Mouse (Mus musculus): ENCODE data around the gene Npepps. TPM values are rescaled to one million over a fixed set of nuclear protein-coding genes. Genes with fewer than 3 reads are reported as not detected.

Gene Npepps
- polyA plus RNA-seq, 1 experiment, result not detected

DNA sequence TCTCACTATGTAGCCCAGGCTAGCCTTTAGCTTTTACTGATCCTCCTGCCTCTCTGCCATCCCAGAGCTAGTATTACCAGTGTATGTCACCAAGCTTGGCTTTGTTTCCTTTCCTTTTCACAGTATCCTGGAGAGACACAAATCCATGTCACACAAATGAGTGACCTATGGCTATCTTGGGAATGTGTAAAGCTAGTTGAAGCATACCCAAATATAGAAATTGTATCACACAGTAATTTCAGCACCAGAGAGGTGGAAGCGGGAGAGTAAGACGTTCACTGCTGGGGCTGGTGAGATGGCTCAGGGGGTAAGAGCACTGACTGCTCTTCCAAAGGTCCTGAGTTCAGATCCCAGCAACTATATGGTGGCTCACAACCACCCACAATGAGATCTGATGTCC is 19.5 kb upstream of the Npepps start:
- H3K27ac ChIP-seq (ENCODE audit: insufficient read depth, low read depth, low read length), result no peak overlapping the region
- no peak for TF ChIP-seq CTCF (IDR thresholded peaks at IDR 0.05; ENCODE audit: insufficient read depth, low read depth, low read length)
- TF ChIP-seq POLR2A (IDR thresholded peaks at IDR 0.05; ENCODE audit: insufficient read depth, low read depth, low read length), result no peak
- no peak overlapping the region for H3K4me3 ChIP-seq (ENCODE audit: insufficient read depth, low read depth, low read length)
- WGBS, result 96% methylated on average over 2 of the region's 2 CpGs
- H3K4me1 ChIP-seq (ENCODE audit: control insufficient read depth, insufficient read depth, low read length), result peaks cover 6% of the 10 kb centered on the region; the same call in 1 of the 2 replicates

DNA sequence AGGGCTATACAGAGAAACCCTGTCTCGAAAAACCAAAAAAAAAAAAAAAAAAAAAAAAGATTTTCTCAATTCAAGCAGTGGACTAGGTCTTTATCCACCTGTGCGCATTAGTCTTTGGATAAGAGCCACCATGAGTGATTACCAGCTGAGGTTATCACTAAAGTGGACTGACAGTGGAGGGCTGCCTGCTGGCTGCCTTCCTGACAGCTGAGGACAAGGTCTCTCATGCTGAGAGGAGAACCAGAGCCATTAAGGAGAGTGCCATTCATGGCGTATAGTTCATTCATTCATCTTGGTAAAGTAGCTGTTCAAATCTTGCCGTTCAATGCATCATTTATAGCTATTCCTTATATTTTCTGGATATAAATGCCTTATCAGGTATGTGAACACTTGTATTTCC is 16.1 kb upstream of the Npepps start:
- Histone ChIP-seq H3K27ac (ENCODE audit: insufficient read depth, low read depth, low read length) (no peak overlapping the region), H3K4me1 (ENCODE audit: control insufficient read depth, insufficient read depth, low read length) (0 out of 2 replicates have a peak, but pooled peaks cover 3% of the 10 kb centered on the region), H3K4me3 (ENCODE audit: insufficient read depth, low read depth, low read length) (no peak overlapping the region)
- TF ChIP-seq CTCF (IDR thresholded peaks at IDR 0.05; ENCODE audit: insufficient read depth, low read depth, low read length) (no peak), POLR2A (IDR thresholded peaks at IDR 0.05; ENCODE audit: insufficient read depth, low read depth, low read length) (no peak)
- 95% methylated on average over 3 of the region's 4 CpGs for WGBS

DNA sequence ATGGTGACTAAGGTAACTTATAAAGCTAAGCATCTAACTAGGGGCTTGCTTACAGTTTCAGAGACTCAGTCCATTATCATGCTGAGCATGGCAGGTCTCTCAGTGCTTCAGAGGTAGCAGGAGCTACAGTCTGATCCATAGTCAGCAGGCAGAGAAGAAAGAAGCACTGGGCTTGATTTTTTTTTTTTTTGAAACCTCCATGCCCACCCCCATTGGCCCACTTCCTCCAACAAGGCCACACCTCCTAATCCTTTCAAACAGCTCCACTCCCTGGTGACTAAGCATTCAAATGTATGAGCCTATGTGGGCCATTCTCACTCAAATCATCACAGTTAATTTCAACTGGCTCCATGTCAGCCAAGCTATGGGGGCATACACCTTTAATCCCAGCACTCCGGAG is 12.3 kb upstream of the Npepps start:
- no peak overlapping the region for H3K27ac ChIP-seq (ENCODE audit: insufficient read depth, low read depth, low read length)
- WGBS, result 79% methylated on average over 1 of the region's 1 CpGs
- TF ChIP-seq CTCF (IDR thresholded peaks at IDR 0.05; ENCODE audit: insufficient read depth, low read depth, low read length) (no peak), POLR2A (IDR thresholded peaks at IDR 0.05; ENCODE audit: insufficient read depth, low read depth, low read length) (no peak)

DNA sequence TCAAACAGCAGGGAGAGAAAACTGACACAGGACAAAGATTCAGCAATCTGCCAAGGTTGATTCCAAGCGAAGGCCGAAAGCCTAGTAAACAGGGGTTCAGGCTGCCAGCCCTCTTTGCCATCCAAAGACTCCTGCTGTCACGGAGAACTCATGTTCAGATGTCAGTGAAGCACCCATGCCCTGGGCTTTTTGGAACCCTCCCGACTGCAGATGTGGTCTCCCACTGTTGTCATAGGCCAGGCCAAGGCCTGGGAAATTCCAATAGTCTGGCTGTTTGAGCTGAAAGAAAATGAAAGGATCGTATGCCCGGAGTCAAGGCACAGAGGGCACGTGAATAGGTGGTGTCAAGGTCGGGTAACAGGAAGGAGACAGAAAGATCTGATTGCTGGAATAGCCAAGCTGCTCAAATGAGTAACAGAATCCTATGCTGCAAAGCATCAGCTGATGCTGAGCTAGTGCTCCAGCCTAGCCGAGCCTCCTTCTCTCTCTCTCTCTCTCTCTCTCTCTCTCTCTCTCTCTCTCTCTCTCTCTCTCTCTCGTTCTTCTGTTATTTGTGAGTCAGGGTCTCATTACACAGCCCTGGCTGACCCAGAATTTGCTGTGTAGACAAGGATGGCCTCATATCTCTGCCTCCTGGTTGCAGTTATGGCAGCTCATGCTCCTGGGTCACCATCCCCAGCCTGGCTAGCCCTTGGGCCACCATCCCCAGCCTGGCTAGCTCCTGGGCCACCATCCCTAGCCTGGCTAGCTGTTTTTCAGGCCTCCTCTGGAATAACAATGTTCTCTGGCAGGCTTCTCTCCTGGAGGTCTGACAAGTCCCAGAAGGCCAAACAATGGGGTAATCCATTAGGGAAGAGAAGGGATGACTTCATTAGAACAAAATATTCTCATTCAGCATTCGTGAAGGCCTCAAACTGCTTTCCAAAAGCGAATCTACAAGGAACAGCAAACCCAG is 9.1 kb upstream of the Npepps start:
- peaks cover 2% of the 10 kb centered on the region; the same call in 1 of the 2 replicates for H3K4me1 ChIP-seq (ENCODE audit: control insufficient read depth, insufficient read depth, low read length)
- TF ChIP-seq CTCF (IDR thresholded peaks at IDR 0.05; ENCODE audit: insufficient read depth, low read depth, low read length) (no peak), POLR2A (IDR thresholded peaks at IDR 0.05; ENCODE audit: insufficient read depth, low read depth, low read length) (no peak)
- H3K27ac ChIP-seq (ENCODE audit: insufficient read depth, low read depth, low read length), result peak overlapping the region; percentile 39; the same call in 1 of the 2 replicates
- no peak overlapping the region for H3K4me3 ChIP-seq (ENCODE audit: insufficient read depth, low read depth, low read length)
- WGBS, result 48% methylated on average over 12 of the region's 12 CpGs

More for the DNA sequence above, 12.3 kb upstream of the Npepps start:
- H3K4me1 ChIP-seq (ENCODE audit: control insufficient read depth, insufficient read depth, low read length), result peaks cover 2% of the 10 kb centered on the region; the same call in 1 of the 2 replicates
- no peak overlapping the region for H3K4me3 ChIP-seq (ENCODE audit: insufficient read depth, low read depth, low read length)

DNA sequence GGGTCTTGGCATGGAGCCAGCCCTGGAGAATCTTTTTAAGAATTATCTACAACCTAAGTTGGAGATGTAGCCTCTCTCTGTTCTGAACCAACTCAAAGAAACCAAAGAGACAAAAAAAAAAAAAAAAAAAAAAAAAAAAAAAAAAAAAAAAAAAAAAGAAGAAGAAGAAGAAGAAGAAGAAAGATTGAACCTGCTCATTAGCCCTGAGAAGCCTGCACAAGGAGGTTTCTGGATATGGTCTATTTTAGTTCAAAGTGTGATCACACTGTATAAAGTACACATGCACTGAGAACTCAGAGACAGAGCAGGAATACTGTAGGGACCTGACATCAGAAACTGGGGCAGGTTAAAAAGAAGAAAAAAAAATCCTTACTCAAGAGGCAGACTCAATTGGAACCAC is 7.2 kb upstream of the Npepps start:
- Histone ChIP-seq H3K4me1 (ENCODE audit: control insufficient read depth, insufficient read depth, low read length) (peaks cover 2% of the 10 kb centered on the region; the same call in 1 of the 2 replicates), H3K4me3 (ENCODE audit: insufficient read depth, low read depth, low read length) (no peak overlapping the region), H3K27ac (ENCODE audit: insufficient read depth, low read depth, low read length) (no peak overlapping the region)
- no peak for TF ChIP-seq CTCF (IDR thresholded peaks at IDR 0.05; ENCODE audit: insufficient read depth, low read depth, low read length)
- no peak for TF ChIP-seq POLR2A (IDR thresholded peaks at IDR 0.05; ENCODE audit: insufficient read depth, low read depth, low read length)

DNA sequence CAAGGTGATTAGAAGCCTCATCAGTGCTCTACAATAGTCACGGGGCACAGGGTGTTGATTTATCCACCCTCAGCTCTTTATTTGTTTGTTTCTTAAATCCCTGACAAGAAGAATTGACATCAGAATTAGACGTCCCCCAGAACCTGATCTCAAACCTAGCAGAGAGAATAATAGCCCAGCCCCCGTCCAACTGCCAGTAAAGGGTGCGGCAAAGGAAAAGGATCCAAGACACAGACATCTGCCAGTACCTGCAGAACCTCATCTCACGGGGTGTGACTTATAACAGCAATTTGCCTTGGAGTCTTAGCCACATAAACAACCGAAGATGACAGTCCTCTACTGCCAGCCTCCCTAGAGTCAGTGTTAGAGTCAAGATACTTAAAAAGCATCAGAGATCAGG is 6.5 kb upstream of the Npepps start:
- 78% methylated on average over 6 of the region's 6 CpGs for WGBS
- H3K4me1 ChIP-seq (ENCODE audit: control insufficient read depth, insufficient read depth, low read length), result peaks cover 2% of the 10 kb centered on the region; the same call in 1 of the 2 replicates
- no peak overlapping the region for H3K4me3 ChIP-seq (ENCODE audit: insufficient read depth, low read depth, low read length)
- TF ChIP-seq POLR2A (IDR thresholded peaks at IDR 0.05; ENCODE audit: insufficient read depth, low read depth, low read length) (no peak), CTCF (IDR thresholded peaks at IDR 0.05; ENCODE audit: insufficient read depth, low read depth, low read length) (no peak)
- no peak overlapping the region for H3K27ac ChIP-seq (ENCODE audit: insufficient read depth, low read depth, low read length)

DNA sequence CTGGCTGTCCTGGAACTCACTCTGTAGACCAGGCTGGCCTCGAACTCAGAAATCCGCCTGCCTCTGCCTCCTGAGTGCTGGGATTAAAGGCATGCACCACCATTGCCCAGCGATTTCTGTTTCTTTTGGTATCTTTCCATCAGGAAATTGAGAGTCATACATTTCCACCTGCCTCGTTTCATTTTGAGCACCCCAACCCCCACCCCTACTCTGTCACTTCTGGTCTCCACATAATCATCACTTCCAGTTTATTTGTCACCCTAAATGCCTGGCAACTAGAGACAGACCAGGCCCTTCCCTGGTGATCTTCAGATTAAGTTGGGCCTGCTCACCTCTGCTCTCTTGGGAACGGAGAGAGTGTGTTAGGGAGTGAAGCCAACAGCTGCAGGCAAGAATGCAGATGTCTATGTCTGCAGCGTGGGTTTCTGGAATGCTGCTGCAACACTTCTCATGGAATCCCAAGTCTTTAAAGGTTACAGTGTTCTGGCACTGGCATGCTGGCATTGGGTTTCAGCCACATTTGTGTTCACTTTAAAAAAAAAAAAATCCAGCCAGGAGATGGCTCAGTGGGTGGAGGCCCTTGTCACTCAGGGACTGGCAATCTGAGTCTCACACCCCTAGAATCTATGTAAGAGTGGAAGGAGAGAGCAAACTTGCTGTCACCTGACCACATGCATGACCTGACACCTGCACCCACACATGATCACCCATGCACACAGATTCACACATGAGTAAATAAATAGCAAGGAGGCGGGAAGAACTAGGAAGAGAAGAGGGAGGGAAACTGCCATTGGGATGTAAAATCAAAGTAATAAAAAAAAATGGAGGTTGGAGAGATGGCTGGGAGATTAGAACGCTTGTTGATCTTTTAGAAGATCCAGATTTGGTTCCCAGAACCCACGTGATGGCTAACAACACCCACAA is 5.7 kb upstream of the Npepps start:
- 77% methylated on average over 9 of the region's 9 CpGs for WGBS
- TF ChIP-seq POLR2A (IDR thresholded peaks at IDR 0.05; ENCODE audit: insufficient read depth, low read depth, low read length), result no peak
- TF ChIP-seq CTCF (IDR thresholded peaks at IDR 0.05; ENCODE audit: insufficient read depth, low read depth, low read length), result no peak

DNA sequence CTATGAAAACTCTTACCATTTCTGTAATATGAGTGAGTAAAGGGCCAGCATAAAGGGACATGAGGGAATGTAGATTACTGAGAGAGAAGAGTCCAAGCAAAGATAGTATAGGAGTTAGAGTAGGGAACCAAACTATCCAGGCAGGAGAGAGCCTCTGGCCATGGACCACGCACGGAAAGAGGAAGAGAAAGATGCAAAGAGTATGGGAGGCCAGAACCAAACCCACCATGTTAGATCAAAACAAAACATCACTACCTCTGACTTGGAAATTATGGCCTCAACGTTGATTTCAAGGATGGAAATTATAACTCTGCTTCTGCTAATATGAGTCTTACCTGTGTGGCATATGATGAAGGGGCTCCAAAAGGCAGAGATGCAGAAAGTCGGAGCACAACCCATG is 4.4 kb upstream of the Npepps start:
- WGBS, result 83% methylated on average over 4 of the region's 4 CpGs
- no peak for TF ChIP-seq CTCF (IDR thresholded peaks at IDR 0.05; ENCODE audit: insufficient read depth, low read depth, low read length)
- TF ChIP-seq POLR2A (IDR thresholded peaks at IDR 0.05; ENCODE audit: insufficient read depth, low read depth, low read length), result no peak
- peaks cover 2% of the 10 kb centered on the region; the same call in 1 of the 2 replicates for H3K4me1 ChIP-seq (ENCODE audit: control insufficient read depth, insufficient read depth, low read length)
- H3K4me3 ChIP-seq (ENCODE audit: insufficient read depth, low read depth, low read length), result no peak overlapping the region
- H3K27ac ChIP-seq (ENCODE audit: insufficient read depth, low read depth, low read length), result no peak overlapping the region

More for the DNA sequence above, 5.7 kb upstream of the Npepps start:
- Histone ChIP-seq H3K27ac (ENCODE audit: insufficient read depth, low read depth, low read length) (no peak overlapping the region), H3K4me1 (ENCODE audit: control insufficient read depth, insufficient read depth, low read length) (peaks cover 2% of the 10 kb centered on the region; the same call in 1 of the 2 replicates), H3K4me3 (ENCODE audit: insufficient read depth, low read depth, low read length) (no peak overlapping the region)
